Mouse (Mus musculus) brain, embryonic 14.5 days (tissue): Measurements from ENCODE around the gene Pth2.

Source experiments
- CTCF ChIP-seq: fragments of 200-500 bp; IDR thresholded peaks from 2 replicates; pipeline ENCODE4 v1.5.1; 2012; ENCODE audit warnings: inconsistent platforms, mild to moderate bottlenecking, moderate library complexity, borderline replicate concordance; ENCODE audit not compliant: insufficient read depth, insufficient read length; ENCODE audit errors: extremely low read depth
- POLR2A ChIP-seq: fragments of 200-500 bp; IDR thresholded peaks from 2 replicates; pipeline ENCODE4 v1.6.1; 2012; ENCODE audit warnings: mild to moderate bottlenecking, inconsistent platforms, borderline replicate concordance; ENCODE audit not compliant: poor library complexity, insufficient read depth, insufficient read length, severe bottlenecking; ENCODE audit errors: extremely low read depth

DNA sequence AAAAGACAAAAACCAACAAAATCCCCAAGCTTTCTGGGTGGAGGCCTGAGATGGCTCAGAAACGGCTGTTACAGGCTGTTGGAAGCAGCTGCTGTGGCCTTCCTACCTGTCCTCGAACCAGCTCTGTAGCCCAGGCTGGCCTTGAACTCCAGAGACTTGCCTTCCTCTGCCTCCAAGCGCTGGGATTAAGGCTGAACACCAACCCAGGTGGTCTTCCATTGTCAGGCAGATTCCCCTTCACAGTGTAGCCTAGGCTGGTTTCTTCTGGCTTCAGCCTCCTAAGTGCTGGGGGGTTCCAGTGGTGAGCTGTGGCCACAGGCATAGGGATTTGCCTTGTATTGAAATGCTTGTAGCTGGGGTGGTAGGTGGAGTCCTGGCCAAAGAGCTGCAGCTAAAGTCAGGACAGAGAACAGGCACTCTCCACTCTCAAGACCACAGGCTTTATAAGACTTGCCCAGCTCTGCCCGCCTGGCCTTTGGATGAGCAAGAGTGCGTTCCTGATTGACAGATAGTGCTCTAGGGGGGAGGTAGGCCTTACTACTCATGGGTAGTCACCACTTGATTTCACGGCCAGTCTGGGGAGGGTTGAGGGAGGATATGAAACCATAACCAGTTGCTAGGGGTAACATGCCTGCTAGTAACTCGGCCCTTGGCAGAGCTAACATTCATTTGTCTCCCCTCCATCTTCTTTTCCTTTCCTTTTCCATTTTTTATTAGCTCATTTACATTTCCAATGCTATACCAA lies 48.8 kb downstream of the Pth2 start:
- TF ChIP-seq POLR2A (no peak), CTCF (no peak)
